Mouse (Mus musculus) erythroblast, adult 5-6 weeks (primary cell): ENCODE measurements around the gene Hpgds. TPM values are rescaled to one million over a fixed set of nuclear protein-coding genes. Genes with fewer than 3 reads are reported as not detected.

ENCODE experiments used
- ATAC-seq: replicated peaks from 2 replicates; pipeline ENCODE4 v1.8.0; 2016; ENCODE audit warnings: moderate number of reproducible peaks, mild to moderate bottlenecking, moderate TSS enrichment, inconsistent platforms; ENCODE audit not compliant: poor library complexity, low FRiP score, severe bottlenecking
- total RNA-seq, 2 experiments: library from RNA; stranded (forward) in 1 of 2; stranded (reverse) in 1 of 2; fragments of 150-400 nt in 1 of 2; fragments of 200-764, 138-1000 nt in 1 of 2; gene quantifications; 2 replicates each; pipeline versions ENCODE4 v1.2.3 to v1.2.4; 2015 to 2017; ENCODE audit warnings: low replicate concordance in 2 of 2

Gene Hpgds
- total RNA-seq (2015; ENCODE audit: low replicate concordance) (2.7 and 8.6 TPM in 2 replicates), total RNA-seq (2017; ENCODE audit: low replicate concordance) (1.7 and 5.2 TPM in 2 replicates)

- ATAC-seq = no peak
These were observed at the start of gene Hpgds for GRCm38 (mm10) chr6:65144621-65145205. TSS of gene Hpgds (minus strand) at chr6:65144908.

- ATAC-seq = no peak
These were observed 20.3 kb upstream of the Hpgds start for GRCm38 (mm10) chr6:65164977-65165376.

GRCm38 (mm10) chr6:65164137-65164536 lies 19.4 kb upstream of the Hpgds start:
- no peak for ATAC-seq

DNA sequence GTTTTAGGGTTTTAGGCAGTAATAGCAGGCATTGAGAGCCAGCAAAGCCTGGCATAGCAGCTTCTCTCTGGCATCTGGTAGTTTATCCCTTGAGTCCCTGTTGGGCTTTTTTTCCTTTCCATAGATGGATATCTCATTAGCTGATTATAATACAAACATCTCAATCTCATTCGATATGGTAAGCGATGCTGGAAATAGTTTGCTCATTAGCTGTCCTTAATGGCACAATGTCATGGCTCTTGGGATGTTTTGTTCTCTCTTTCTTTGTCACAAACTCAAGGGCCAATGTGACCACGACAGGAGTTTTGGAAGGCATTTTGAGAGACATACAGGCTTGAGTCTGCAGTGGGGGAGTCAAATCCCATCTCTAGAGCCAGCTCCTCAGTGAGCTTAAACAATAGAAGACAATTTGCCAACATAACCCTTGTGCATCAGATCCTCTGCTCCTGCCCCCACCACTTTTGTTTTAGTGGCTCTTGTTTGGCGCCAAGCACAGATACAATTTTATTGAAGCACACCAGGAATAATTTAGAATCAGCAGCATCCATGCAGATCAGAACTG lies 14.8 kb upstream of the Hpgds start:
- ATAC-seq = no peak

DNA sequence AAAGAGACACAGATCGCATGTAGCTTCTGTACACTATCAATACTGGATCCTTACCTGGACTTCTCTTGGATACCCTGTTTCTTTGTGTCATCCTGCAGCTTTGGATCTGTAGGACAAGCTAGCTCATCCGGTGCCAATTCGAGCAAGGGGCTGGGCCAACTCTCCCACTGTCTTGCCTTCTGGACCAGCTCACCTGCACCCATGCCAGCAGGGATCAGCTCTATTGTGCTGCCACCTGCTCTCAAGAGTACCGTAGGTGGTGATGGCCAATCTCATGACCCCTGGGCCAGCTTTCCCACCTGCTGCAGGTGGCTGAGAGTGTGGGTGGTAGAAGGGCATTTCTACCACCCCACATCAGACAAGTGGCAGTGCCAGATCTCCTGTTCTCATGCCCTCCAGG lies 12.3 kb upstream of the Hpgds start:
- ATAC-seq = no peak

GRCm38 (mm10) chr6:65153570-65153969 lies 8.9 kb upstream of the Hpgds start:
- ATAC-seq = no peak

DNA sequence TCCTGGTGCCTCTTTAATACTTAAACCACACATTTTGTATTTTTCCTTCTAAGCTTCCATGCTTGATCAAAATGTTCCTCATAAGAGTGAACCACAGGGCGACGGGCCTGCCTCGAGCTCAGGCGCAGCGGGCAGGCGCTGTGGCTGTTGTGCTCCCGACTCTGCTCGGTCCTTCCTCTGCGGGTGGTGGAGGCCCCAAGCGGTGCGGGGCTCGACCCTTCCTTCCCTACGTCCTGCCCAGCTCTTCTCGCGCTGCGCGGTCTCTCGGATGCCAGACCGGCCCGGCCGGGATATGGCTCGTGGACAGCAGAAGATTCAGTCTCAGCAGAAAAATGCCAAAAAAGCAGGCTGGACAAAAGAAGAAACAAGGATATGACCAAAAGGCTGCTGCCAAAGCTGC lies 6.0 kb upstream of the Hpgds start:
- no peak for ATAC-seq

DNA sequence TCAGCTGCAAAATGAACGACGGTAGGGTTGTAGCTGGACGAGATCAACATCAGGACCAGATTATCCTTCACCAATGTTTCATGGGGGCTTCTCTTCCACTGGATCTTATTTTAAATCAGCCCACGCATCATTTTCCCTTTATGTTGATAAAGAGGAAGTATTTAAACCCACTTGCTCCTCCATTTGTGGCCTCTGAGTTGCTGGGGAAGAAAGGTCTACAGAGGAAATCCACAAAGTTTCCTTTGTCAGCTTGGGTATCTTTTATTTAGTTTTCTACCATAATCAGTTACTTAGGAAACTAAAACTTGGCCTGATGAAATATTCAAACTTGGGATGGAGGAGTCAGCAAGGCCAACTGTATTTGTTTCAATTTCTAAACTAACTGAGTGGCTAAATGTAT lies 1.7 kb upstream of the Hpgds start:
- no peak for ATAC-seq

DNA sequence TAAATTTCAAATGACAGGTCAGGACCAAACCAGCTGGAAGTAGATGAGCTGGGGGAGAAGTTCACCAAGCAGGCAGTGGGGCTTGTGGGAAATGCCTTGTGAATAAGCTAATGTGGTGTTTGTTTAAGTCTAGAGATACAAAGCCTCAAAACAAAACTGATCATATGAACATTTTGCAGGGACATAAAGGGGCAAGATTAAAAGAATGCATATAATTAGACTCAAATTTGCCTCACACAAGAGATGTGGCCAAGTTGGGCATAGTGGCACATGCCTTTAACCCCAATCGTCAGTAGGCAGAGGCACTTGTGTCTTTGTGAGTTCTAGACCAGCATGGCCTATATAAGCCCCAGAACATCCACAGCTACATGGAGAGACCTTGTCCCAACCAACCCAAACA lies 2.4 kb downstream of the Hpgds start:
- ATAC-seq = no peak

DNA sequence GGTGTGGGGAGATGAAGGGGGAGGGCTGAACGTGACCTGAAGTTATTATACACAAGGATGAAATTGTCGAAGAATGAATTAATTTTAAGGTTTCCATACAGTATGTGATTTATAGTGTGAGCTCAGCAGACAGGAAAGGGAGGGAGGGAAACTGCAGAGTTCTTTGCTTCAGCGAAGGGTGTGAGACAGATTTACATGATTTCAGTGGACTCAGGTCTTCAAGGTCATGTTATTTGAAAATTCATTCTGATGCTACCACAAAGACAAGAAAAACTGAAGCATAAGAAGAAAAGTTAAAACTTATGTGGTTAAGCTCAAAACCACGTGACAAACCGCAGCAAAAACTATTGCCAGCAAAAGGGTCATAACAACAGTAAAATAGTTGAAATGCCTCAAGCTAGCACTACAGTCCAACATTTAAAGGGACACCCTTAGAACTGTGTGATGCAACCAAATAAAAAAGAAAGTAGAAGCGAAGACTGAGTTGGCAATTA lies 3.9 kb downstream of the Hpgds start:
- no peak for ATAC-seq

GRCm38 (mm10) chr6:65140082-65140749 lies 4.5 kb downstream of the Hpgds start:
- no peak for ATAC-seq

DNA sequence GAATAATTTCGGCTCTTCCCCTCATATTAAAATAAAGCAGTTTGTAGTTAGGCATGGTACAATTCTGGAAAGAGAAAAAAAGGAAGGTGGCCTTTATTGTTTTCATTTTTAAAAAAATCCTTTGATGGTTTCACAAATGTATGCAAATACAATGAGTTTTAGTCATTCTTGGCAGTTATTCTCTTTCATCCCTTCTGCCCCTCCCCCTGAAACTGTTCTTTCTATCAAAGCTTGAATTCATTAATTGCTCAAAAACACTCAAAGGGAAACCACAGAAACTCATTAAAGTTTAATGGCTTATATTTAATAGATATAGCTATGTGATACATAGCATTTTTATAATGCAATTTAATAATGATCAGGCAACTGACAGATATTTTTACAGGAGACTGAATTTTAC lies 6.5 kb downstream of the Hpgds start:
- ATAC-seq = no peak

GRCm38 (mm10) chr6:65137802-65138201 lies 6.9 kb downstream of the Hpgds start:
- ATAC-seq = no peak

DNA sequence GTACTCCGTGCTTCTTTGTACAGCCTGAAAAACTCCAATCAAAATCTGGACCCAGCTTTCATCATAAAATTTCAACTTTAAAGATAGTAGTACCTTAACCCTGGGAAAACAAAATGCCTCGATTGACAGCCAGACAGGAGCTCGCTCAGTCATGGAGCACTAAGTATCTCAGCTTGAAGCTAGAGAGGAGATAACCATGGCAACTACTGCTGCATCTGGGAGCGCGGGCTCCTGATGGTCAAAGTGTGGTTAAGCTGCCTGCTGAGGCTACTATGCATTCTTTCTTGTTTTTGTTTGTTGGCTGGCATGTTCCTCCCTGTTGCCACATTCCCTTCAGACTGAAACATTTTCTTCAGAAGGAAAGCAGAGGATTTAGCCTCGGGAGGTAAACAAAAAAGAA lies 12.3 kb downstream of the Hpgds start:
- ATAC-seq = no peak

GRCm38 (mm10) chr6:65126074-65126726 lies 18.5 kb downstream of the Hpgds start:
- no peak for ATAC-seq

GRCm38 (mm10) chr6:65117540-65117939 lies 27.2 kb downstream of the Hpgds start:
- ATAC-seq = no peak

DNA sequence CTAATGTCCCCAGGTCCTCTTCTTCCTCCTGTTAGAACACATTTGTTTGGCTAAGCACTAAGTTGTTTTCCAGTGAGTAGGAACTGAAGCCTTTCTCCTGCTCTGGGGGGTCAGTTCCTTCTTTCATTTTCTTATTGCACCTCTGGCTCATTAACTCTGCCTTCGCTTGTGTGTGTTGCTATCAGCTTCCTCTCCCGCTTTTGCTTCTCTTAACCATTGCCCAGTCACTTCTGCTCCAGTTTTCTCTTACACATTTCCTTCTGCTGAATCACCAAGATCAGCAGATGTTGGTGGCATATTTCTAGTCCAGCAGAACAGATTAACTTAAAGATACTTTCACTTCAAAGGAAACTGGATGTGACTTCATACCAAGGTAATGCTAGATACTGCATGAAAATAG lies 29.8 kb downstream of the Hpgds start:
- no peak for ATAC-seq

DNA sequence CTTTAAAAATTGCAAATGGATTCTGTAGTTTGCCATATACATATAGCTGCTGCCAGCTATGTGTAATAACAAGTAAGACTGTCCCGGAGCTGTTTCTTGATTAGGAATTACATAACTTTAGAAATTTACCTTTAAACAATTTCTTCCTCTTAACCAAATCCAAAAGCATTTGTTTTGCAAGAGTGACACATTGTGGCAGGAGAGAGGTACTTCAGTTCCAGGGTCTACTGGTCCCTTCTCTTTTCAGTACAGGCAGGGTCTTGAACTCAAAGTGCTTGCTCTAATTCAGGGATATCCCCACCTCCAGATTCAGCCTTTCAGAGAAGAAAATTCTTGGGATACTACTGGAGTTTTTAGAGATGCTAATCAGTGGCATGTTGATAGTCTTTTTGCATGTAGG lies 65.6 kb downstream of the Hpgds start:
- no peak for ATAC-seq

- no peak for ATAC-seq
These were observed 69.5 kb downstream of the Hpgds start for GRCm38 (mm10) chr6:65075201-65075600.
